Mouse (Mus musculus): ENCODE data around the gene Ap4m1. TPM values are rescaled to one million over a fixed set of nuclear protein-coding genes. Genes with fewer than 3 reads are reported as not detected.

Gene Ap4m1
- total RNA-seq (2014; rRNA removed) (30.3 and 46.9 TPM in 2 replicates), polyA plus RNA-seq (2015; fragmentation: Nextera tagmentation; extraction: Ambion mirVana) (14.5 and 16.5 TPM in 2 replicates)

- peak; percentile 43; the same call in 1 of the 2 replicates for TF ChIP-seq CTCF (IDR thresholded peaks at IDR 0.05; ENCODE audit: low read depth)
- H3K27ac ChIP-seq: peak within 1 kb of the TSS; percentile 91
- peak within 1 kb of the TSS; percentile 69 for H3K9ac ChIP-seq (replicated peaks; ENCODE audit: low read length)
- H3K4me3 ChIP-seq (ENCODE audit: low read length): peak within 1 kb of the TSS; percentile 66
- no peaks in the 10 kb centered on the region for H3K27me3 ChIP-seq (ENCODE audit: insufficient read depth, low read length)
- H3K9me3 ChIP-seq (ENCODE audit: low read length): no peaks in the 10 kb centered on the region
- WGBS: under 1% methylated on average over 54 of the region's 54 CpGs
- peak within 1 kb of the TSS; percentile 96 for H3K4me2 ChIP-seq (ENCODE audit: low read depth, low read length)
- DNase-seq (ENCODE audit: low spot score) (peak; percentile 99), ATAC-seq (peak; percentile 93)
- 0 out of 2 replicates have a peak, but pooled peaks cover 3% of the 10 kb centered on the region for H3K4me1 ChIP-seq (ENCODE audit: insufficient read depth, low read length)
- H3K36me3 ChIP-seq (ENCODE audit: insufficient read depth, low read length): peaks cover 24% of the 10 kb centered on the region
Measured at GRCm38 (mm10) chr5:138171695-138172491, at the start of gene Ap4m1, which contains the start of gene Mcm7. Gene Ap4m1 (plus strand): TSS chr5:138172002. Gene Mcm7 (minus strand): TSS chr5:138172422.

DNA sequence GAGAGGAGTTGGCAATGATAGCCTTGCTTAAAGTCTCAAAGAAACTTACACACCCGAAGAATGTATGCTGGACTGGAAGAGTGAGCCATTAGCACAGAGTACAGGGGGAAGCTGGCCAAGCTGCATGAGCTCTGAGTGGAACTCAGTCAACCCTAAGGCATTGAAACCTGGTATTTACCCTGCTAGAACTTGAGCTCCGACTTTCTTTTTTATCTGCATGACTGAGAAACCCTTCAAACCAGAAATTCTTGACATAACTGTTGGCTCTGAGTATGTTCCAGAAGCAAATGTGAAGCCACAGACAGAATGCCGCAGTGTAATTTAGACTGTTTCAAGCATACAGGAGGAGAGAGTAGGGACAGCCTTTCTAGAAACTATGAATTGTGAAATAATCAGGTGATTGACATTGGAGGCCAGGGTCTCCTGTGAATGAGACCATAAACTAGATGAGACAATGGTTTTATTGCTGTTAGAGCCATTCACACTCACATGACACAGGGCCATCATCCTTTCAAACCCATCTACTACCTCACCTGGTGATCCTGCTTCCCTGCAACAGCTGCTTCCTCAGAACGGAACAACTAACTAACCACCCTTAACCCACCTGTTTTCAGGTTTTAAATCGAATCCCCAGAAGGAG lies 39.3 kb upstream of the Ap4m1 start:
- Histone ChIP-seq H3K4me3 (ENCODE audit: low read length) (no peak overlapping the region), H3K4me2 (ENCODE audit: low read depth, low read length) (no peak overlapping the region), H3K9me3 (ENCODE audit: low read length) (no peaks in the 10 kb centered on the region), H3K4me1 (ENCODE audit: insufficient read depth, low read length) (no peaks in the 10 kb centered on the region), H3K36me3 (ENCODE audit: insufficient read depth, low read length) (peaks cover 54% of the 10 kb centered on the region), H3K27ac (no peak overlapping the region), H3K27me3 (ENCODE audit: insufficient read depth, low read length) (no peaks in the 10 kb centered on the region), H3K9ac (replicated peaks; ENCODE audit: low read length) (no peak overlapping the region)
- ATAC-seq: no peak
- no peak for TF ChIP-seq CTCF (IDR thresholded peaks at IDR 0.05; ENCODE audit: low read depth)
- no peak for DNase-seq (ENCODE audit: low spot score)
- WGBS: 94% methylated on average over 5 of the region's 5 CpGs

DNA sequence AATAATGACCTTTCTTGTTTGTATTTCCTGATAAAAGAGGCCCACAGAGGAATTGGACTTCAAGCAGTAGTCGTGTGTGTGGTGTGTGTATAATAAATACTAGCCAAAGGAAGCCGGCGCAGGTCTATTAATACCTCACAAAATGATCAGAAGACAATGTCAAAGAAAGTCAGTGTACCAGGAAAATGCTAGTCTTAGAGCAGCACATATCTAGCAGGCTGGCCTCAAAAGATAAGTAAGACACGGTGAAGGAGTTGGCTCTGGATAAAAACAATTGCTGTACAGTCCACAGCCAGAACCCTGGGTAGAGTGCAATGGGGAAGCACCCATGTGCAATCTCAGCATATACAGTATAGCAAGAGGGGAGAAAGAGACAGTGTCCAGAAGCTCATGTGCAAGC lies 34.5 kb upstream of the Ap4m1 start:
- H3K4me2 ChIP-seq (ENCODE audit: low read depth, low read length): no peak overlapping the region
- no peaks in the 10 kb centered on the region for H3K4me1 ChIP-seq (ENCODE audit: insufficient read depth, low read length)
- peaks cover 29% of the 10 kb centered on the region for H3K36me3 ChIP-seq (ENCODE audit: insufficient read depth, low read length)
- H3K9me3 ChIP-seq (ENCODE audit: low read length): no peaks in the 10 kb centered on the region
- no peak for ATAC-seq
- H3K9ac ChIP-seq (replicated peaks; ENCODE audit: low read length): no peak overlapping the region
- DNase-seq (ENCODE audit: low spot score): no peak
- H3K27me3 ChIP-seq (ENCODE audit: insufficient read depth, low read length): no peaks in the 10 kb centered on the region
- H3K4me3 ChIP-seq (ENCODE audit: low read length): no peak overlapping the region
- TF ChIP-seq CTCF (IDR thresholded peaks at IDR 0.05; ENCODE audit: low read depth): no peak
- no peak overlapping the region for H3K27ac ChIP-seq
- 92% methylated on average over 4 of the region's 4 CpGs for WGBS

GRCm38 (mm10) chr5:138137935-138138549 lies 33.8 kb upstream of the Ap4m1 start:
- peaks cover 22% of the 10 kb centered on the region for H3K36me3 ChIP-seq (ENCODE audit: insufficient read depth, low read length)
- no peaks in the 10 kb centered on the region for H3K27me3 ChIP-seq (ENCODE audit: insufficient read depth, low read length)
- H3K4me2 ChIP-seq (ENCODE audit: low read depth, low read length): no peak overlapping the region
- H3K9me3 ChIP-seq (ENCODE audit: low read length): no peaks in the 10 kb centered on the region
- no peak overlapping the region for H3K9ac ChIP-seq (replicated peaks; ENCODE audit: low read length)
- 63% methylated on average over 8 of the region's 8 CpGs for whole genome bisulfite sequencing
- H3K4me1 ChIP-seq (ENCODE audit: insufficient read depth, low read length): no peaks in the 10 kb centered on the region
- peak; percentile 76 for DNase-seq (ENCODE audit: low spot score)
- no peak overlapping the region for H3K27ac ChIP-seq
- H3K4me3 ChIP-seq (ENCODE audit: low read length): no peak overlapping the region
- ATAC-seq: 0 out of 2 replicates have a peak, but pooled peaks have one; percentile 45
- TF ChIP-seq CTCF (IDR thresholded peaks at IDR 0.05; ENCODE audit: low read depth): peak; percentile 77

GRCm38 (mm10) chr5:138138585-138138984 lies 33.2 kb upstream of the Ap4m1 start:
- no peak overlapping the region for H3K4me3 ChIP-seq (ENCODE audit: low read length)
- no peak overlapping the region for H3K27ac ChIP-seq
- WGBS: 74% methylated on average over 4 of the region's 4 CpGs
- ATAC-seq (no peak), DNase-seq (ENCODE audit: low spot score) (no peak)
- no peak overlapping the region for H3K4me2 ChIP-seq (ENCODE audit: low read depth, low read length)
- no peak overlapping the region for H3K9ac ChIP-seq (replicated peaks; ENCODE audit: low read length)
- no peaks in the 10 kb centered on the region for H3K4me1 ChIP-seq (ENCODE audit: insufficient read depth, low read length)
- H3K36me3 ChIP-seq (ENCODE audit: insufficient read depth, low read length): peaks cover 22% of the 10 kb centered on the region
- TF ChIP-seq CTCF (IDR thresholded peaks at IDR 0.05; ENCODE audit: low read depth): no peak
- H3K9me3 ChIP-seq (ENCODE audit: low read length): no peaks in the 10 kb centered on the region
- H3K27me3 ChIP-seq (ENCODE audit: insufficient read depth, low read length): no peaks in the 10 kb centered on the region

GRCm38 (mm10) chr5:138154390-138154789 lies 17.4 kb upstream of the Ap4m1 start:
- H3K27me3 ChIP-seq (ENCODE audit: insufficient read depth, low read length): no peaks in the 10 kb centered on the region
- H3K9me3 ChIP-seq (ENCODE audit: low read length): no peaks in the 10 kb centered on the region
- 86% methylated on average over 3 of the region's 3 CpGs for WGBS
- DNase-seq (ENCODE audit: low spot score) (no peak), ATAC-seq (no peak)
- peak overlapping the region; percentile 95; the same call in 1 of the 2 replicates for H3K27ac ChIP-seq
- H3K9ac ChIP-seq (replicated peaks; ENCODE audit: low read length): peak overlapping the region; percentile 91
- no peak for TF ChIP-seq CTCF (IDR thresholded peaks at IDR 0.05; ENCODE audit: low read depth)
- peak overlapping the region; percentile 73 for H3K4me2 ChIP-seq (ENCODE audit: low read depth, low read length)
- H3K4me3 ChIP-seq (ENCODE audit: low read length): peak overlapping the region; percentile 63
- H3K36me3 ChIP-seq (ENCODE audit: insufficient read depth, low read length): peaks cover 22% of the 10 kb centered on the region
- H3K4me1 ChIP-seq (ENCODE audit: insufficient read depth, low read length): 0 out of 2 replicates have a peak, but pooled peaks cover 6% of the 10 kb centered on the region

Measured in hindbrain, postnatal 0 days (tissue).